Mouse (Mus musculus) kidney, embryonic 14.5 days (tissue): Measurements from ENCODE around the gene Srcin1. TPM values are rescaled to one million over a fixed set of nuclear protein-coding genes. Genes with fewer than 3 reads are reported as not detected.

Experiments
- ATAC-seq: fragments of 200-750 bp; cut with Nextera tagmentation; 2 replicates; pipeline ENCODE4 v1.8.0; 2017; ENCODE audit warnings: moderate number of reproducible peaks, mild to moderate bottlenecking, moderate TSS enrichment, moderate library complexity; ENCODE audit not compliant: low FRiP score, low TSS enrichment
- H3K27ac ChIP-seq: fragments of 300-500 bp; sonication (generic); 2 replicates; pipeline ENCODE4 v1.5.1; 2014; ENCODE audit warnings: low read depth, mild to moderate bottlenecking, low read length, moderate library complexity, mixed read lengths
- H3K27me3 ChIP-seq: fragments of 300-500 bp; sonication (generic); 2 replicates; pipeline ENCODE4 v1.6.1; 2014; ENCODE audit warnings: mild to moderate bottlenecking, low read length; ENCODE audit not compliant: control insufficient read depth, insufficient read depth
- H3K36me3 ChIP-seq: fragments of 300-500 bp; sonication (generic); 2 replicates; pipeline ENCODE4 v1.6.1; 2014; ENCODE audit warnings: low read length, mixed read lengths; ENCODE audit not compliant: control insufficient read depth, insufficient read depth
- H3K4me1 ChIP-seq: fragments of 300-500 bp; sonication (generic); 2 replicates; pipeline ENCODE4 v1.6.1; 2014; ENCODE audit warnings: low read length, mixed read lengths; ENCODE audit not compliant: control insufficient read depth, insufficient read depth
- H3K4me2 ChIP-seq: fragments of 300-500 bp; sonication (generic); replicated peaks from 2 replicates; pipeline ENCODE4 v1.6.1; 2014; ENCODE audit warnings: low read depth, mild to moderate bottlenecking, low read length
- H3K4me3 ChIP-seq: fragments of 300-500 bp; sonication (generic); 2 replicates; pipeline ENCODE4 v1.5.1; 2014; ENCODE audit warnings: mild to moderate bottlenecking, low read length
- H3K9ac ChIP-seq: fragments of 300-500 bp; sonication (generic); 2 replicates; pipeline ENCODE4 v1.6.1; 2014; ENCODE audit warnings: low read depth, mild to moderate bottlenecking, low read length, moderate library complexity
- H3K9me3 ChIP-seq: fragments of 300-500 bp; sonication (generic); 2 replicates; pipeline ENCODE4 v1.6.1; 2016; ENCODE audit warnings: low read length; ENCODE audit not compliant: control insufficient read depth
- WGBS: fragments of 180-500 bp; shearing (Covaris S2); extraction: QIAGEN DNeasy Blood & Tissue Kit; methylation state at CpG from one replicate; pipeline ENCODE4 v1.1.7; 2014; 5-methylcytosine and 5-hydroxymethylcytosine counted together
- polyA plus RNA-seq: library from polyadenylated mRNA; unstranded; fragments of >200 nt; fragmentation: Nextera tagmentation; extraction: Ambion mirVana; gene quantifications from 2 replicates; pipeline ENCODE4 v1.2.1, GENCODE M21; 2014

Srcin1 gene
- polyA plus RNA-seq, result 0.97 and 1.1 TPM in 2 replicates

DNA sequence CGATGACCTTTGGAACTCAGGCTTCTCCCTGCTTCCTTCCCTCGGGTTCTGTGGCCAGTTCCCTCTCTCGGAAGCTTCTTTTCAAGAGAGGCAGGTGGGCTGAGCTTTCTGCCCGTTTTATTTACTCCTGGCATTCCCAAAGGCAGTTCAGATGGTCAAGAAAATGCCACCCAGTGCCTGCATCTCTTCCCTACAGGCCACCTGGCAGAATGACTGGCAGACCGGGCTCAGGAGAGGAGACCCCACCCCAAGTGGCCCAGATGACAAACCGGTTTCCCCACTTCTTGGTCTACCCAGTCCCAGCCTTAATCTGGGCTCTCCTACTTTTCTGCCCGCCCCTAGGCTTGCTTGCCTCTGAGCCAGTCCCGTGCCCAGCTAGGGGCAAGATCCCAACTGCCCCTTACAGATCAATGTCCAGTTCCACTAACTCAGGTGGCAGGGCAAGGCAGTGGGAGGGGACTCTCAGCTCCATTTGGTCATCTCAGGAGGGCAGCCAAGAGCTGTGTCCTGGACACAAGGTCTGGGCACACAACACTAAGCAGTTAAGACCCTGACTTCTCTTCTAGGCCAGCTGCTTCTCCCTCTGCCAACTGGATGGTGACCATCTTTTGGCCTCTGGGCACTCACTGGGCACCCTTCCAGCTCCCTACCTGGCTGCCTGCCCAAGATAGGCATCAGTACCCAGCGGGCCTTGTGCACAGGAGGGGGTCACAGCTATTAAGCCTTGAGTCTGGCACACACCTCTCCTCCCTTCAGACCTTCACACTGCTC lies at the start of gene Srcin1:
TSS of gene Srcin1 (minus strand) at position 51 of the 771 bp plus-strand sequence.
- Histone ChIP-seq H3K27ac (0 out of 2 replicates have a peak within 1 kb of the TSS, but pooled peaks have one; percentile 27), H3K4me3 (peak within 1 kb of the TSS; percentile 58), H3K27me3 (peaks cover 49% of the 10 kb centered on the region), H3K9ac (peak within 1 kb of the TSS; percentile 68), H3K4me2 (peak within 1 kb of the TSS; percentile 100), H3K36me3 (no peaks in the 10 kb centered on the region), H3K9me3 (no peaks in the 10 kb centered on the region), H3K4me1 (peaks cover 8% of the 10 kb centered on the region; the same call in 1 of the 2 replicates)
- WGBS, result 33% methylated on average over 9 of the region's 9 CpGs
- ATAC-seq, result peak; percentile 13; the same call in 1 of the 2 replicates

DNA sequence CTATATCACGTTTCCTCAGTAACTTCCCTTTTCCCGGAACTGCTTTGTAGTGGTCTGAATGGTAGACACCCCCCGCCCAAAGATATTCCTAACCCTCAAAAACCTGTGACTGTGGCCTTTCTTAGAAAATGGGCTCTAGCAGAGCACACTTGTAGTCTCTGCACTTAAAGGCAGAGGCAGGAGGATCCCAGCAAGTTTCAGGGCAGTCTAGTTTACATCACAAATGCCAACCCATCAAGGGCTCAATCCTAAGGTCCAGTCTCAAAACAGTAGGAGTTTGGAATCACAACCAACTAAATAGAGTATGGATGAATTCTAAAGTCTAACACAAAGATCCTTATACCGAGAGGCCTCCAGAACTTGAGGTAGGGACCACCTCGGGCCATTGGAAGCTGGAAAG lies 49.6 kb upstream of the Srcin1 start:
- Histone ChIP-seq H3K36me3 (no peaks in the 10 kb centered on the region), H3K27me3 (peaks cover 61% of the 10 kb centered on the region), H3K9me3 (no peaks in the 10 kb centered on the region), H3K4me1 (peaks cover 29% of the 10 kb centered on the region), H3K9ac (no peak overlapping the region), H3K4me3 (no peak overlapping the region), H3K4me2 (no peak overlapping the region), H3K27ac (no peak overlapping the region)
- ATAC-seq, result no peak
- WGBS, result 76% methylated on average over 5 of the region's 5 CpGs

DNA sequence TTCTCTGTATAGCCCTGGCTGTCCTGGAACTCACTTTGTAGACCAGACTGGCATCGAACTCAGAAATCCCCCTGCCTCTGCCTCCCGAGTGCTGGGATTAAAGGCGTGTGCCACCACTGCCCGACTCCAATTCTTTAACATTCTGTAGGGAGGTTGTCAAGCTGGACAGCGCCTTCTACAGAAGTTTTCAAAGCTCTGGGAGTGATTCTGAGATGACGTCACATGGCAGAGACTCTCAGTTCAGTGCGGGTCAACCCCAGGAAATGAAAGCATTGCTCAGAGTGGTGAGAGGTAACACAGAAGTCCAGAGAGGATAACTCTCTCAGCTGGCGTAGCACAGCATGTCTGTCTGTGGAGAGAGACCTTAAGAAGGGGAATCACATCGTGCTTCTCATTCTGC lies 47.2 kb upstream of the Srcin1 start:
- H3K36me3 ChIP-seq, result no peaks in the 10 kb centered on the region
- H3K4me3 ChIP-seq, result no peak overlapping the region
- peaks cover 41% of the 10 kb centered on the region for H3K27me3 ChIP-seq
- 59% methylated on average over 9 of the region's 9 CpGs for WGBS
- no peaks in the 10 kb centered on the region for H3K9me3 ChIP-seq
- H3K4me1 ChIP-seq, result peaks cover 15% of the 10 kb centered on the region
- ATAC-seq, result no peak
- H3K4me2 ChIP-seq, result no peak overlapping the region
- no peak overlapping the region for H3K27ac ChIP-seq
- H3K9ac ChIP-seq, result no peak overlapping the region

DNA sequence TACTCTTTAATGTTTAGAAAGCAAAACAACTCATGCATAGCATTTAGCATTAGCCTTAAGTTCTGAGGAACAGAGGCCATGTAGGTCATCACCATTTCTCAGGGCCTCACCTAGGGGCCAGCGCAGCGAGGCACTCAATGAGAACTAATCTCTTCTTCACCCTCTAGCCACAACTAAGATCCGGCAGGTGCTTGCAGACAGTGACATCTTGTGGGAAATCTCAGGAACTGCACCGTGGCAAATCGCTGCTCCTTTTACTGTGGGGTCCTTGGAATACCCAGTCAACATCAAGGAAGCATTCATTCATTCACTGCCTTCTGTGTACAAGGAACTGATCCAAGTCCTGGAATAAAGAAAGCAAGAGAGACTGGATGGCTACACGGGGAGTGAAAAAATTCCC lies 46.5 kb upstream of the Srcin1 start:
- H3K4me3 ChIP-seq, result no peak overlapping the region
- no peaks in the 10 kb centered on the region for H3K9me3 ChIP-seq
- no peak overlapping the region for H3K27ac ChIP-seq
- H3K4me1 ChIP-seq, result peaks cover 12% of the 10 kb centered on the region
- peak; percentile 37 for ATAC-seq
- no peaks in the 10 kb centered on the region for H3K36me3 ChIP-seq
- WGBS, result 2% methylated on average over 6 of the region's 6 CpGs
- no peak overlapping the region for H3K4me2 ChIP-seq
- no peak overlapping the region for H3K9ac ChIP-seq
- H3K27me3 ChIP-seq, result peaks cover 34% of the 10 kb centered on the region

DNA sequence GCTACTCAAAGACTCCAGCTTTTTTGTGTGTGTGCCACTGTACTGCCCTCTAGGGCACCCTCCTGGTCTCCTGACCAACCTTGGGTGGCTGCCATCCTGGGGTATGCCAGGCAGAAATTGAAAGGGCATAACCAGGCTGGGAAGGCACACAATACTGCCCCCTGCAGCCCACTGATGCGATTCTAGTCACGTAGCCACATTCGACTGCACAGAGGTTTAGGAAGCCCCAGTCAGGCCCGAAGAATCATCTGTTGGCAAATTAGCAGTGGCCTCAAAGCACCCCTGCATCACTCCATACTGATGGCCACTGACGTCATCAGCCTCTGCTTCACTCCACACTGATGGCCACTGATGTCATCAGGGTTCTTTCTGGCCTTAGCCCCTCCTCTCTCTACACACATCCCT lies 43.4 kb upstream of the Srcin1 start:
- H3K4me1 ChIP-seq, result no peaks in the 10 kb centered on the region
- H3K27ac ChIP-seq, result no peak overlapping the region
- H3K27me3 ChIP-seq, result peaks cover 17% of the 10 kb centered on the region
- ATAC-seq, result no peak
- H3K4me2 ChIP-seq, result no peak overlapping the region
- WGBS, result 45% methylated on average over 5 of the region's 5 CpGs
- H3K36me3 ChIP-seq, result no peaks in the 10 kb centered on the region
- H3K9ac ChIP-seq, result no peak overlapping the region
- no peak overlapping the region for H3K4me3 ChIP-seq
- H3K9me3 ChIP-seq, result no peaks in the 10 kb centered on the region

DNA sequence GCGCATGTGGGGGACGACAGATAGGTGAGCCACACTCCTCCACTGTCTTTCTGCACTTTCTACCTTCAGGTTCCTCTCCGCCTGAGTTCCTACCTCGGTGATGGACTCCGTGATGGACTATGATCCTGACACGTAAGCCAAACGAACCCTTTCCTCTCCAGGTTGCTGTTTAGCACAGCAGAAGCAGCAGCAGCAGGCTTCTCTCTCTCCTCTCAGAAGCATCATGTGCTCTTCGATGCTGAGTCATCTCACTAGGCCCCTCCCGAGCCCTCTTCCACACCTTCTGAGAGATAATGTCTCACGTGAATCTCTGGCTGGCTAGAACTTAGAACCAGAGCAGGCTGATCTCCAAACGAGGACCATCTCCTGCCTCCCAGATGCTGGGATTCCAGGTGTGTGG lies 42.4 kb upstream of the Srcin1 start:
- no peak overlapping the region for H3K27ac ChIP-seq
- H3K4me1 ChIP-seq, result no peaks in the 10 kb centered on the region
- H3K4me3 ChIP-seq, result no peak overlapping the region
- ATAC-seq, result no peak
- peaks cover 13% of the 10 kb centered on the region for H3K27me3 ChIP-seq
- H3K9me3 ChIP-seq, result no peaks in the 10 kb centered on the region
- 35% methylated on average over 11 of the region's 11 CpGs for WGBS
- H3K36me3 ChIP-seq, result no peaks in the 10 kb centered on the region
- no peak overlapping the region for H3K9ac ChIP-seq
- no peak overlapping the region for H3K4me2 ChIP-seq

DNA sequence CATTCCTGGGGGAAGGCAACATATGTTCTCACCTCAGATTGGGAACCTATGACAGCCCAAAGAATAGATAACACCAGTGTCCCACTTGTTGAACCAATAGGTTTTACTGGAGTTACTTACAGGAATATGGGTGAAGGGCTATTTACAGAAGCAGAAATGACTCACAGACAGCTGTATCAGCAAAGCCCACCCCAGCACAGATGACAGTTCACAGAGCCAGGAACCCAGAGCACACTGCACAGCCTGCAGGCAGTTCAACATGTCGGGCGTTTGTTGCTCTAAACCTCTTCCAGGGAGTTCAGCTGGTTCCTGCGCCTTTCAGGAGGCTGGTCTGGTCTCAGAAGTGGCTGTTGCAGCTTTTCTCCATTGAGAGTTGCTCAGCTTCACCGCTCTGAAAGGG lies 39.3 kb upstream of the Srcin1 start:
- no peak overlapping the region for H3K4me2 ChIP-seq

DNA sequence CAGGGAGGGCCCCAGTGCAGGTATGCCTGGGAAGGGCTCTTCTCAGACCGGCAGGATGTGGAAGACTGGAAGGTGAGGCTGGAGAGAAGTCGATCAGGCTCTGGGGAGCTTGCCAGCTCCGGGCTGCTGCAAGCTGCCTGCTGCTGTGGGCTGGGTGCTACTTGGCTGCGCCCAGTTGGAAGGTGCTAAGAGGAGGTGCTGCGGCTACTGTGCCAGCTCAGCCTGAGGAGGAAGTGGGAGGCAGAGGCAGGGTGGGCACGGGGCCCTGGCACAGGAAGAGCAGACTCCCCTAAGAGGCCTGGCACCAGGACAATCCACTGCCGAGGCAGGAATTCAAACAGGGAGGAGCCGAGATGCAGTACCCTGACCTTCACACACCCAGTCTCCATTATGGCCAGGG lies 35.1 kb upstream of the Srcin1 start:
- Histone ChIP-seq H3K9me3 (no peaks in the 10 kb centered on the region), H3K27ac (no peak overlapping the region)

More for the DNA sequence above, 39.3 kb upstream of the Srcin1 start:
- 87% methylated on average over 4 of the region's 4 CpGs for WGBS
- Histone ChIP-seq H3K4me1 (no peaks in the 10 kb centered on the region), H3K36me3 (no peaks in the 10 kb centered on the region), H3K27ac (no peak overlapping the region), H3K9ac (no peak overlapping the region), H3K9me3 (no peaks in the 10 kb centered on the region), H3K4me3 (no peak overlapping the region), H3K27me3 (peaks cover 13% of the 10 kb centered on the region)
- no peak for ATAC-seq

DNA sequence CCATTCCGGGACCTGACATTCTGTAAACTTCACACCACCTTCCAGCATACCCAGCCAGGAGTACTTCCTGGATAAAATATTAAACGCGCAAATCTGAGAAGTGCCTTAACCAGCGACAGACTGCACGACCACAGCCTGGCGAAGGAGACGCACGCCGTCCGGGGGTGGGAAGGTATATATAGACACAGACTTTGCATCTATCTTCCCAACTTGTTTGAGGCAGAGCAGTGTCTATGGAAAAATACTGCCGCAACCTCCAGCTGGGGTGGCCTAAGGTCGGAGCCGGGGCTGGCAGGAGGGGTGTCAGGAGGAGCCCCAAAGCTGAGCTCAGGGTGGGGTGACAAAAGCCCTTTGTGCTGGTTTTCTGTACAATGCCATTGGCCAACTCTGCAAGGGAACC lies 33.8 kb upstream of the Srcin1 start:
- Histone ChIP-seq H3K4me3 (no peak overlapping the region), H3K4me2 (no peak overlapping the region), H3K9ac (no peak overlapping the region), H3K4me1 (no peaks in the 10 kb centered on the region), H3K27ac (no peak overlapping the region), H3K9me3 (no peaks in the 10 kb centered on the region), H3K27me3 (no peaks in the 10 kb centered on the region), H3K36me3 (no peaks in the 10 kb centered on the region)
- no peak for ATAC-seq
- 87% methylated on average over 13 of the region's 13 CpGs for WGBS

More for the DNA sequence above, 35.1 kb upstream of the Srcin1 start:
- no peak overlapping the region for H3K9ac ChIP-seq
- H3K4me3 ChIP-seq, result no peak overlapping the region
- no peaks in the 10 kb centered on the region for H3K4me1 ChIP-seq
- no peaks in the 10 kb centered on the region for H3K36me3 ChIP-seq
- no peak overlapping the region for H3K4me2 ChIP-seq
- ATAC-seq, result no peak
- no peaks in the 10 kb centered on the region for H3K27me3 ChIP-seq
- 72% methylated on average over 8 of the region's 8 CpGs for WGBS
